Mouse (Mus musculus): ENCODE results near the gene Sult2a7.

Gene Sult2a7

GRCm38 (mm10) chr7:14494130-14494529 lies at the start of gene Sult2a7:
Gene Sult2a7, minus strand, starts transcription at chr7:14494230.
- no peak for DNase-seq (ENCODE audit: low read depth, low spot score)

- no peak for DNase-seq (ENCODE audit: low read depth, low spot score)
These were observed 31.2 kb upstream of the Sult2a7 start for GRCm38 (mm10) chr7:14525280-14525679.

- no peak for DNase-seq (ENCODE audit: low read depth, low spot score)
These were observed 28.6 kb upstream of the Sult2a7 start for GRCm38 (mm10) chr7:14522636-14523035.

GRCm38 (mm10) chr7:14518301-14518700 lies 24.3 kb upstream of the Sult2a7 start:
- DNase-seq (ENCODE audit: low read depth, low spot score) = no peak

GRCm38 (mm10) chr7:14492886-14493285 lies 1.1 kb downstream of the Sult2a7 start:
- DNase-seq (ENCODE audit: low read depth, low spot score) = no peak

- DNase-seq (ENCODE audit: low read depth, low spot score) = no peak
These were observed 47.5 kb downstream of the Sult2a7 start, which contains the start of gene Sult2a8 for GRCm38 (mm10) chr7:14446534-14446933. Gene Sult2a8, minus strand, starts transcription at chr7:14446769.

GRCm38 (mm10) chr7:14439581-14439980 lies 54.4 kb downstream of the Sult2a7 start:
- DNase-seq (ENCODE audit: low read depth, low spot score) = no peak

- no peak for DNase-seq (ENCODE audit: low read depth, low spot score)
These were observed 55.5 kb downstream of the Sult2a7 start for GRCm38 (mm10) chr7:14438484-14438883.

- no peak for DNase-seq (ENCODE audit: low read depth, low spot score)
These were observed 56.0 kb downstream of the Sult2a7 start for GRCm38 (mm10) chr7:14438029-14438428.

All from retina, postnatal 7 days (tissue).